Mouse (Mus musculus): ENCODE measurements at regions not wholly inside any gene's neighbourhood (a gene's known extent, or its start where the extent isn't known, plus 50 kb on each side); places are given as distances from the start of the nearest gene placed in this dataset.

DNA sequence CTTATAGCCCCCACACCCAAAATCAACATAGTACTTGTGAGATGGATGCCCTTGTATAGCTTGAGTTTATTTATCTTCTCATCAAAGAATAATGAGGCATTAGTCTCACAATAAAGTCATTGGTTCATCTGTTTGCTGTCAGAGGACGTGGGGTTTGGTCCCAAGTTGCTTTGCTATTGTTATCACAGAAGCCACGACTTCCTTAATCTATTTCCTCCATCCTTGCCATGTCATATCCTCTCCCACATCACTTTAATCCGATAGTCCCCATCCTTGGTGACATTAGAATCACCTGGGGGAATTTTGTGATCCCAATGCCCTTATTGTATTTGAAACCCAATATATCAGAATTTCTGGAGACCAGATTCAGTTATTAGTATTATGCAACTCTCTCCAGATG, 246.8 kb downstream of the Kcnj2 start:
- Histone ChIP-seq H3K9me3 (ENCODE audit: control insufficient read depth, low read length) (no peaks in the 10 kb centered on the region), H3K27ac (ENCODE audit: low read depth, low read length) (no peak overlapping the region), H3K27me3 (replicated peaks; ENCODE audit: control insufficient read depth, insufficient read depth, low read length) (no peaks in the 10 kb centered on the region), H3K36me3 (ENCODE audit: control insufficient read depth, insufficient read depth, low read length) (no peaks in the 10 kb centered on the region), H3K9ac (ENCODE audit: low read depth, low read length) (no peak overlapping the region), H3K4me3 (ENCODE audit: low read length) (no peak overlapping the region), H3K4me1 (ENCODE audit: control insufficient read depth, insufficient read depth, low read depth, low read length) (no peaks in the 10 kb centered on the region), H3K4me2 (ENCODE audit: low read length) (no peak overlapping the region)
- WGBS: 59% methylated on average over 3 of the region's 3 CpGs
- no peak for ATAC-seq

GRCm38 (mm10) chr11:111313566-111313965, 247.6 kb downstream of the Kcnj2 start:
- Histone ChIP-seq H3K27ac (ENCODE audit: low read depth, low read length) (no peak overlapping the region), H3K36me3 (ENCODE audit: control insufficient read depth, insufficient read depth, low read length) (no peaks in the 10 kb centered on the region), H3K4me3 (ENCODE audit: low read length) (no peak overlapping the region), H3K4me2 (ENCODE audit: low read length) (no peak overlapping the region), H3K27me3 (replicated peaks; ENCODE audit: control insufficient read depth, insufficient read depth, low read length) (no peaks in the 10 kb centered on the region), H3K9ac (ENCODE audit: low read depth, low read length) (no peak overlapping the region), H3K9me3 (ENCODE audit: control insufficient read depth, low read length) (no peaks in the 10 kb centered on the region), H3K4me1 (ENCODE audit: control insufficient read depth, insufficient read depth, low read depth, low read length) (no peaks in the 10 kb centered on the region)
- 80% methylated on average over 3 of the region's 3 CpGs for WGBS
- ATAC-seq: no peak

- Histone ChIP-seq H3K27ac (ENCODE audit: low read depth, low read length) (no peak overlapping the region), H3K36me3 (ENCODE audit: control insufficient read depth, insufficient read depth, low read length) (no peaks in the 10 kb centered on the region), H3K27me3 (replicated peaks; ENCODE audit: control insufficient read depth, insufficient read depth, low read length) (no peaks in the 10 kb centered on the region), H3K4me3 (ENCODE audit: low read length) (no peak overlapping the region), H3K4me1 (ENCODE audit: control insufficient read depth, insufficient read depth, low read depth, low read length) (no peaks in the 10 kb centered on the region), H3K4me2 (ENCODE audit: low read length) (no peak overlapping the region), H3K9me3 (ENCODE audit: control insufficient read depth, low read length) (no peaks in the 10 kb centered on the region), H3K9ac (ENCODE audit: low read depth, low read length) (no peak overlapping the region)
- WGBS: 68% methylated on average over 5 of the region's 5 CpGs
- ATAC-seq: no peak
Measured at GRCm38 (mm10) chr11:111321576-111321975, 255.6 kb downstream of the Kcnj2 start.

GRCm38 (mm10) chr11:111324453-111325010, 258.6 kb downstream of the Kcnj2 start:
- no peaks in the 10 kb centered on the region for H3K9me3 ChIP-seq (ENCODE audit: control insufficient read depth, low read length)
- no peaks in the 10 kb centered on the region for H3K36me3 ChIP-seq (ENCODE audit: control insufficient read depth, insufficient read depth, low read length)
- no peaks in the 10 kb centered on the region for H3K27me3 ChIP-seq (replicated peaks; ENCODE audit: control insufficient read depth, insufficient read depth, low read length)
- H3K9ac ChIP-seq (ENCODE audit: low read depth, low read length): no peak overlapping the region
- 77% methylated on average over 5 of the region's 5 CpGs for WGBS
- H3K4me2 ChIP-seq (ENCODE audit: low read length): no peak overlapping the region
- no peaks in the 10 kb centered on the region for H3K4me1 ChIP-seq (ENCODE audit: control insufficient read depth, insufficient read depth, low read depth, low read length)
- no peak for ATAC-seq
- no peak overlapping the region for H3K27ac ChIP-seq (ENCODE audit: low read depth, low read length)
- H3K4me3 ChIP-seq (ENCODE audit: low read length): no peak overlapping the region

DNA sequence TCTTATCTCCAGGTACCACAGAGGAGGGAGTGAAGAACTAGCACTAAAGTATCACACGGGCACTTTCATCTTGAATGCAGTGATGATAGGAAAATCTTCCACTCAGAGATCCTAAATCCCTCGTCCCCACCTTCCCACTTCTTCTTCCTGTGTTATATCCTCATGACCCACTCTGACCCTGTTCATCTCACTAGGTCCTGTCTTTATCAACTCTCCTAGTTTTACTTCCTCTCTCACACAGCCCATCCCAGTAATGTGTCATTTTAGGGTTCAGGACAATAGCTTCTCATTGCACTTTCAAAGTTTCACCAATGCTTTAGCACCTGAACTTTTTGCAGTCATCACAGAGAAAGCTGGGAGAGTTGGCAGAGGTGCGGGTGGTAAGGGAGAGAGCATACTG, 261.0 kb downstream of the Kcnj2 start:
- Histone ChIP-seq H3K9me3 (ENCODE audit: control insufficient read depth, low read length) (no peaks in the 10 kb centered on the region), H3K4me3 (ENCODE audit: low read length) (no peak overlapping the region), H3K4me1 (ENCODE audit: control insufficient read depth, insufficient read depth, low read depth, low read length) (no peaks in the 10 kb centered on the region), H3K36me3 (ENCODE audit: control insufficient read depth, insufficient read depth, low read length) (no peaks in the 10 kb centered on the region), H3K4me2 (ENCODE audit: low read length) (no peak overlapping the region), H3K27ac (ENCODE audit: low read depth, low read length) (no peak overlapping the region), H3K27me3 (replicated peaks; ENCODE audit: control insufficient read depth, insufficient read depth, low read length) (no peaks in the 10 kb centered on the region), H3K9ac (ENCODE audit: low read depth, low read length) (no peak overlapping the region)
- 85% methylated on average over 3 of the region's 3 CpGs for WGBS
- no peak for ATAC-seq

DNA sequence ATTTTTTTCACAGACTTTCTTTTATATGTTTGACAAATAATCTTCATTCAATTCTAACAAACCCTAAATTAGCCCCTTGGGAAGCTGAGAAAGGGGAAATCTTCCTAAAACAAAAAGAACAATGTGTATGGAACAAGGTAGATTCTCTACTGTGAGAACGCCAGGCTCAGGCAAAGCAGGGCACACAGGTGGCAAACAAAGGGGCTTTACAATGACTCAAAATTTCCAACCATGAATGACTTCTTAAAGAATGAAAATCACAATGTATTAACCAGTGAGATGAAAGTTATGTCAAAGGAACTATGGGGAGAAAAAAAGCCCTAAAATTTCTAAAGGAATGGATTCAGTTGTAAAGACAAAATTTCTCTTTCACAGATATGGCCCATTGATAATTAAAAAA, 262.3 kb downstream of the Kcnj2 start:
- H3K9me3 ChIP-seq (ENCODE audit: control insufficient read depth, low read length): no peaks in the 10 kb centered on the region
- H3K9ac ChIP-seq (ENCODE audit: low read depth, low read length): no peak overlapping the region
- no peak overlapping the region for H3K4me2 ChIP-seq (ENCODE audit: low read length)
- no peak for ATAC-seq
- H3K4me3 ChIP-seq (ENCODE audit: low read length): no peak overlapping the region
- 58% methylated on average over 1 of the region's 1 CpGs for WGBS
- no peaks in the 10 kb centered on the region for H3K27me3 ChIP-seq (replicated peaks; ENCODE audit: control insufficient read depth, insufficient read depth, low read length)
- no peaks in the 10 kb centered on the region for H3K4me1 ChIP-seq (ENCODE audit: control insufficient read depth, insufficient read depth, low read depth, low read length)
- H3K27ac ChIP-seq (ENCODE audit: low read depth, low read length): no peak overlapping the region
- no peaks in the 10 kb centered on the region for H3K36me3 ChIP-seq (ENCODE audit: control insufficient read depth, insufficient read depth, low read length)

GRCm38 (mm10) chr11:111331592-111331991, 265.6 kb downstream of the Kcnj2 start:
- ATAC-seq: no peak

GRCm38 (mm10) chr11:111333021-111333420, 267.1 kb downstream of the Kcnj2 start:
- Histone ChIP-seq H3K27ac (ENCODE audit: low read depth, low read length) (no peak overlapping the region), H3K36me3 (ENCODE audit: control insufficient read depth, insufficient read depth, low read length) (no peaks in the 10 kb centered on the region), H3K4me2 (ENCODE audit: low read length) (no peak overlapping the region), H3K27me3 (replicated peaks; ENCODE audit: control insufficient read depth, insufficient read depth, low read length) (no peaks in the 10 kb centered on the region), H3K4me1 (ENCODE audit: control insufficient read depth, insufficient read depth, low read depth, low read length) (no peaks in the 10 kb centered on the region), H3K9me3 (ENCODE audit: control insufficient read depth, low read length) (no peaks in the 10 kb centered on the region), H3K9ac (ENCODE audit: low read depth, low read length) (no peak overlapping the region), H3K4me3 (ENCODE audit: low read length) (no peak overlapping the region)
- no peak for ATAC-seq
- 79% methylated on average over 3 of the region's 3 CpGs for WGBS

More at GRCm38 (mm10) chr11:111331592-111331991, 265.6 kb downstream of the Kcnj2 start:
- H3K27ac ChIP-seq (ENCODE audit: low read depth, low read length): no peak overlapping the region
- H3K4me2 ChIP-seq (ENCODE audit: low read length): no peak overlapping the region
- no peaks in the 10 kb centered on the region for H3K4me1 ChIP-seq (ENCODE audit: control insufficient read depth, insufficient read depth, low read depth, low read length)
- H3K9ac ChIP-seq (ENCODE audit: low read depth, low read length): no peak overlapping the region
- H3K36me3 ChIP-seq (ENCODE audit: control insufficient read depth, insufficient read depth, low read length): no peaks in the 10 kb centered on the region
- H3K9me3 ChIP-seq (ENCODE audit: control insufficient read depth, low read length): no peaks in the 10 kb centered on the region
- H3K27me3 ChIP-seq (replicated peaks; ENCODE audit: control insufficient read depth, insufficient read depth, low read length): no peaks in the 10 kb centered on the region
- no peak overlapping the region for H3K4me3 ChIP-seq (ENCODE audit: low read length)

GRCm38 (mm10) chr11:111347562-111347961, 281.6 kb downstream of the Kcnj2 start:
- H3K27me3 ChIP-seq (replicated peaks; ENCODE audit: control insufficient read depth, insufficient read depth, low read length): no peaks in the 10 kb centered on the region
- ATAC-seq: no peak
- no peak overlapping the region for H3K4me2 ChIP-seq (ENCODE audit: low read length)
- H3K4me1 ChIP-seq (ENCODE audit: control insufficient read depth, insufficient read depth, low read depth, low read length): no peaks in the 10 kb centered on the region
- no peak overlapping the region for H3K27ac ChIP-seq (ENCODE audit: low read depth, low read length)
- H3K4me3 ChIP-seq (ENCODE audit: low read length): no peak overlapping the region
- no peaks in the 10 kb centered on the region for H3K36me3 ChIP-seq (ENCODE audit: control insufficient read depth, insufficient read depth, low read length)
- 0% methylated on average over 1 of the region's 1 CpGs for WGBS
- H3K9me3 ChIP-seq (ENCODE audit: control insufficient read depth, low read length): no peaks in the 10 kb centered on the region
- H3K9ac ChIP-seq (ENCODE audit: low read depth, low read length): no peak overlapping the region

GRCm38 (mm10) chr11:111350028-111350427, 284.1 kb downstream of the Kcnj2 start:
- H3K9me3 ChIP-seq (ENCODE audit: control insufficient read depth, low read length): no peaks in the 10 kb centered on the region
- no peak for ATAC-seq
- no peaks in the 10 kb centered on the region for H3K27me3 ChIP-seq (replicated peaks; ENCODE audit: control insufficient read depth, insufficient read depth, low read length)
- WGBS: 75% methylated on average over 4 of the region's 4 CpGs
- H3K27ac ChIP-seq (ENCODE audit: low read depth, low read length): no peak overlapping the region
- H3K4me2 ChIP-seq (ENCODE audit: low read length): no peak overlapping the region
- no peaks in the 10 kb centered on the region for H3K36me3 ChIP-seq (ENCODE audit: control insufficient read depth, insufficient read depth, low read length)
- H3K4me1 ChIP-seq (ENCODE audit: control insufficient read depth, insufficient read depth, low read depth, low read length): no peaks in the 10 kb centered on the region
- no peak overlapping the region for H3K9ac ChIP-seq (ENCODE audit: low read depth, low read length)
- H3K4me3 ChIP-seq (ENCODE audit: low read length): no peak overlapping the region

All from hindbrain, embryonic 16.5 days (tissue).